Mouse (Mus musculus) liver, adult 2 months (tissue): Measurements from ENCODE around the gene Itgae.

Source experiments
- CTCF ChIP-seq: fragments of 200-500 bp; IDR thresholded peaks from 2 replicates; pipeline ENCODE4 v1.5.1; 2011; ENCODE audit warnings: low read depth, low read length, control low read depth
- POLR2A ChIP-seq: fragments of 200-500 bp; IDR thresholded peaks from 2 replicates; pipeline ENCODE4 v1.6.1; 2011; ENCODE audit warnings: low read length, control low read depth; ENCODE audit not compliant: insufficient read depth; ENCODE audit errors: extremely low read depth

DNA sequence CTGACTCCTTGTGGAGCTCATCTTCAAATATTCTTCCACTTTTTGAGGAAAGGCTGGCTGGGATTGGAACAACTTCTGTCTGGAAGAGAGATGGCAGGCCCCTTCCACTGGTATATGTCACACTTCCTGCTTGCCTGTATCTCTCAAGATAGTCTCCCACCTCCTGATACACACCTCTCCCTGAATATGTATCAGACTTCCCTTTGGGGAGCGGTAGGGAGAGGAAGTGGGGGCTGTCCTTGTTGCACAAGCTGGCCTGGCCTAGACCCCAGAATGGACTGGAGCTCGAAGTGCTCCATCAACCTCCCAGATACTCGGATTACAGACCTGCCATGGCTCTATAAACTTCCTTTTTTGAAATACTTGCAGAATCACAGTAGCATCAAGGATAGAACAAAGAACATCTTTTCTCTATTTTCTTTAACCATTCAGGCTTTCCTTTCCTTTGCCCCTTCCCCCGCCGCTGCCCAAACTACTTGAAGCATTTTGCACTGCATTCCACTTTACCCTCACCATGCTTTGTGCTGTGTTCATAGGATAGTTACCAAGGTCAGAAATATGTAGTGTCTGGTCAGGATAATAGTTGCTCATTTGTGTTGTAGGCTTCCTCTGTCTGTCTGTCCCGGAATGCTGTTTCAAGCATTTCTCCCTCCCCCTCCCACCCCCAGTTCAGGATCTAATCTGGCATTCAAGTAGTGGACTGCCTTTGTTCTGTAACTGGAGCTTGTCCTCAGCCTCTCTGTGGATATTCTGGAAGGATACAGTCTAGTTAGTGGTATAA, 2.5 kb upstream of the Itgae start:
- no peak for TF ChIP-seq POLR2A
- TF ChIP-seq CTCF, result no peak
